Mouse (Mus musculus): ENCODE results near the gene BC034090. TPM values are rescaled to one million over a fixed set of nuclear protein-coding genes. Genes with fewer than 3 reads are reported as not detected.
"Not testable (repeated sequence)": the region's sequence is repeated elsewhere in the genome, so short reads cannot be mapped to it uniquely, and the experiment has no call there.

BC034090 gene
- polyA plus RNA-seq, 1 experiment = 92.2 TPM

DNA sequence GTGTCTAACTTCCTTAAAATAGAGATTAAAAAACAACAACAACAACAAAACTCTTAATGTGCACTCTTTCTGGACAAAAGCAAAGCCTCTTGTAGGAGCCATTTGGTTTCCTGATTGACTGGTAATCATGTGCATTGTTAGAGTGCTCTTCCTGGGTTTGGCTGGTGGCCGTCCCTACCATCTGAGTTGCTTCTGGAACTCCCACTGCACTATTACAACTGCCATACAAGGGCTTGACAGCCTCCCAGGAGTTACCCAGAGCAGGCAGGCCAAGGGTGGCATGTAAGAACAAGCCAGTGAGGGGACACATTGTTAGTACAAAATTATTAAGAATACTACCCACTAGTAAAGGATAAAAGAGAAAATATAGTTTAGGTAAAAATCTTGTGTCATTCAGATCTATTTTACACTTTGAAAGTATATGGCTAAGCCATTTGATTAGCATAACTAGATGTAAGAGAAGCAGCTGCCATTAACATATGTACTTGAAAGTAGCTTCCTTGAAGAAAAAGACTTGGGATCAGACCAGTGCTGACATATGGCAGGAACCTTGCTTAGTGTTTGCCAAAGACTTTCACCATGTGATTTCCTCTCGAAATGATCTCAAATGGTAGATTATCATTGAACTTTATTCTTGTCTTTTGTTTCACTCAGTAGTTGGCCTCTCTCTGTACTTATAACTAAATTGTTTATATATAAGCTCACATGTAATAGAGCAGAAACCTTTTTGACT is 65.9 kb downstream of the BC034090 start:
- no peak for TF ChIP-seq CTCF (conservative IDR thresholded peaks at IDR 0.05; ENCODE audit: insufficient read depth, insufficient read length, low read depth, low read length)
- no peak for TF ChIP-seq POLR2A (IDR thresholded peaks at IDR 0.05; ENCODE audit: low read depth, low read length)

GRCm38 (mm10) chr1:155174424-155174823 is 69.8 kb downstream of the BC034090 start:
- WGBS = 87% methylated on average over 1 of the region's 1 CpGs
- H3K27me3 ChIP-seq (replicated peaks; ENCODE audit: control insufficient read depth, insufficient read depth, low read length) = no peaks in the 10 kb centered on the region
- no peak overlapping the region for H3K4me3 ChIP-seq (ENCODE audit: insufficient read depth, low read depth, low read length)
- H3K36me3 ChIP-seq (ENCODE audit: control insufficient read depth, insufficient read depth, low read length) = peaks cover 3% of the 10 kb centered on the region
- TF ChIP-seq POLR2A (IDR thresholded peaks at IDR 0.05; ENCODE audit: low read depth, low read length) = no peak
- no peak for TF ChIP-seq CTCF (conservative IDR thresholded peaks at IDR 0.05; ENCODE audit: insufficient read depth, insufficient read length, low read depth, low read length)
- DNase-seq = no peak
- H3K27ac ChIP-seq (ENCODE audit: insufficient read depth, low read depth, low read length) = no peak overlapping the region
- no peaks in the 10 kb centered on the region for H3K4me1 ChIP-seq (ENCODE audit: control insufficient read depth, insufficient read depth, low read length)

More for the DNA sequence above, 65.9 kb downstream of the BC034090 start:
- Histone ChIP-seq H3K36me3 (ENCODE audit: control insufficient read depth, insufficient read depth, low read length) (peaks cover 3% of the 10 kb centered on the region), H3K4me3 (ENCODE audit: insufficient read depth, low read depth, low read length) (no peak overlapping the region), H3K27me3 (replicated peaks; ENCODE audit: control insufficient read depth, insufficient read depth, low read length) (no peaks in the 10 kb centered on the region), H3K27ac (ENCODE audit: insufficient read depth, low read depth, low read length) (no peak overlapping the region), H3K4me1 (ENCODE audit: control insufficient read depth, insufficient read depth, low read length) (no peaks in the 10 kb centered on the region)
- 81% methylated on average over 2 of the region's 2 CpGs for WGBS
- DNase-seq = no peak

GRCm38 (mm10) chr1:155173644-155174016 is 70.6 kb downstream of the BC034090 start:
- not testable (repeated sequence) for H3K4me3 ChIP-seq (ENCODE audit: insufficient read depth, low read depth, low read length); H3K4me1 ChIP-seq (ENCODE audit: control insufficient read depth, insufficient read depth, low read length); H3K27me3 ChIP-seq (replicated peaks; ENCODE audit: control insufficient read depth, insufficient read depth, low read length); DNase-seq; H3K36me3 ChIP-seq (ENCODE audit: control insufficient read depth, insufficient read depth, low read length); H3K27ac ChIP-seq (ENCODE audit: insufficient read depth, low read depth, low read length)
- WGBS = 81% methylated on average over 1 of the region's 1 CpGs

DNA sequence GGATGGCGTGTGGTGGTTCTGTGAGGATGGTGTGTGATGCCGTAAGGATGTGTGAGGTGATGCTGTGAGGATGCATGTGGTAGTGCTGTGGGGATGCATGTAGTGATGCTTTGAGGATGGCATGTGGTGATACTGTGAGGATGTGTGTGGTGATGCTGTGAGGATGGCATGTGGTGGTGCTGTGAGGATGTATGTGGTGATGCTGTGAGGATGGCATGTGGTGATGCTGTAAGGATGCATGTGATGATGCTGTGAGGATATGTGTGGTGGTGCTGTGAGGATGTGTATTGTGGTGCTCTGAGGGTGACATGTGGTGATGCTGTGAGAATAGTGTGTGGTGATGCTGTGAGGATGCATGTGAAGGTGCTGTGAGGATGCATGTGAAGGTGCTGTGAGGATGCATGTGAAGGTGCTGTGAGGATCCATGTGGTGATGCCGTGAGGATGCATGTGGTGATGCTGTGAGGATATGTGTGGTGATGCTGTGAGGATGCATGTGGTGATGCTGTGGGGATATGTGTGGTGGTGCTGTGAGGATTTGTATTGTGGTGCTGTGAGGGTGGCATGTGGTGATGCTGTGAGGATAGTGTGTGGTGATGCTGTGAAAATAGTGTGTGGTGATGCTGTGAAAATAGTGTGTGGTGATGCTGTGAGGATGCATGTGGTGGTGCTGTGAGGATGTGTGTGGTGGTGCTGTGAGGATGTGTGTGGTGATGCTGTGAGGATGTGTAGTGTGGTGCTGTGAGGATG is 71.2 kb downstream of the BC034090 start:
- Histone ChIP-seq H3K27me3 (replicated peaks; ENCODE audit: control insufficient read depth, insufficient read depth, low read length) (no peaks in the 10 kb centered on the region), H3K4me1 (ENCODE audit: control insufficient read depth, insufficient read depth, low read length) (no peaks in the 10 kb centered on the region; the same call in 1 of the 2 replicates), H3K36me3 (ENCODE audit: control insufficient read depth, insufficient read depth, low read length) (peaks cover 3% of the 10 kb centered on the region), H3K27ac (ENCODE audit: insufficient read depth, low read depth, low read length) (no peak overlapping the region), H3K4me3 (ENCODE audit: insufficient read depth, low read depth, low read length) (no peak overlapping the region)
- no peak for DNase-seq
- 94% methylated on average over 3 of the region's 3 CpGs for WGBS
- no peak for TF ChIP-seq CTCF (conservative IDR thresholded peaks at IDR 0.05; ENCODE audit: insufficient read depth, insufficient read length, low read depth, low read length)
- TF ChIP-seq POLR2A (IDR thresholded peaks at IDR 0.05; ENCODE audit: low read depth, low read length) = no peak

DNA sequence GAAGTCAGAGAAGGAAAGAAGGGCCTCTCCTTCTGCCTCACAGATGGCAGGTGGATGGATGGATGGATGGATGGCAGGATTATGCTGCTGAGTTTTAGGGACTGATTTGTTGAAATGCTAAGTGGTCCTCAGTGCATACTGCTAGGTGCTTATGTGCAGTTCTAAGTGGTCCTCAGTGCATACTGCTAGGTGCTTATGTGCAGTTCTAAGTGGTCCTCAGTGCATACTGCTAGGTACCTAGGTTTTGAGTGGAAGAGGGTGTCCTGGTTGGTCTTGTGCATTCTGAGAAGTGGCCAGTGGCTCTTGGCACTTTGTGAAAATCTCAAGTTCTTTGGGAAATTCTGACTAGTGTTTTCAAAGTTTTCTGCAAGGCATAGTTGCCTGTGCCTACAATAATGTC is 74.3 kb downstream of the BC034090 start:
- Histone ChIP-seq H3K4me3 (ENCODE audit: insufficient read depth, low read depth, low read length) (no peak overlapping the region), H3K4me1 (ENCODE audit: control insufficient read depth, insufficient read depth, low read length) (peaks cover 6% of the 10 kb centered on the region), H3K27me3 (replicated peaks; ENCODE audit: control insufficient read depth, insufficient read depth, low read length) (no peaks in the 10 kb centered on the region), H3K27ac (ENCODE audit: insufficient read depth, low read depth, low read length) (no peak overlapping the region), H3K36me3 (ENCODE audit: control insufficient read depth, insufficient read depth, low read length) (no peaks in the 10 kb centered on the region)
- DNase-seq = no peak
- TF ChIP-seq POLR2A (IDR thresholded peaks at IDR 0.05; ENCODE audit: low read depth, low read length) = no peak
- no peak for TF ChIP-seq CTCF (conservative IDR thresholded peaks at IDR 0.05; ENCODE audit: insufficient read depth, insufficient read length, low read depth, low read length)

DNA sequence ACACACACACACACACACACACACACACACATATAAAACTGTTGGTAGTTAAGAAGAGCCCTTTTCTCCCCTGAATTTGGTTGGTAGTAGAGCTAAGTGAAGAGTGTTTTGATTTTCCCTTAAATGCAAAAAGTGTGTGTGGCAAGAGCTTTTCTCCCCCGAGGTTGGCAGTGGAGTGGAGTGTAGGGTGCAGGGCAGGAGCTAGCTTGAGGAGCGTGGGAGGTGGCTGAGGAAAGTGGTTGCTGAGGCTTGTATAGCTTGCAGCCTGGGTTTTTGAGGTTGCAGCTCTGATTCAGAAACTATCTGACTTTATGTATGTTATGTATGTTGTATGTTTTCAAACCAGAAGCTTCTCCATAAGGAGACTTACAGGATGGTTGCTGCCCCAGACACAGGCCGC is 76.8 kb downstream of the BC034090 start:
- Histone ChIP-seq H3K27ac (ENCODE audit: insufficient read depth, low read depth, low read length) (no peak overlapping the region), H3K4me3 (ENCODE audit: insufficient read depth, low read depth, low read length) (no peak overlapping the region), H3K27me3 (replicated peaks; ENCODE audit: control insufficient read depth, insufficient read depth, low read length) (no peaks in the 10 kb centered on the region), H3K36me3 (ENCODE audit: control insufficient read depth, insufficient read depth, low read length) (no peaks in the 10 kb centered on the region), H3K4me1 (ENCODE audit: control insufficient read depth, insufficient read depth, low read length) (peaks cover 6% of the 10 kb centered on the region)
- WGBS = 74% methylated on average over 3 of the region's 3 CpGs
- TF ChIP-seq CTCF (conservative IDR thresholded peaks at IDR 0.05; ENCODE audit: insufficient read depth, insufficient read length, low read depth, low read length) = no peak
- no peak for TF ChIP-seq POLR2A (IDR thresholded peaks at IDR 0.05; ENCODE audit: low read depth, low read length)
- no peak for DNase-seq

Other genes with a start within 250 kb of the BC034090 start
- gene Ier5, start 144.8 kb downstream of the BC034090 start, polyA plus RNA-seq (2012; rRNA removed) = 8.6 and 9.8 TPM in 2 replicates
- gene Mr1, start 97.6 kb downstream of the BC034090 start, polyA plus RNA-seq (2012; rRNA removed) = 3.3 and 4.5 TPM in 2 replicates
- 38.9 and 42.6 TPM in 2 replicates for gene Stx6, start 85.7 kb downstream of the BC034090 start, polyA plus RNA-seq (2012; rRNA removed)
- gene Xpr1, start 173.0 kb upstream of the BC034090 start, polyA plus RNA-seq (2012; rRNA removed) = 18.2 and 21.8 TPM in 2 replicates